Mouse (Mus musculus): ENCODE data around the gene Nup160. TPM values are rescaled to one million over a fixed set of nuclear protein-coding genes. Genes with fewer than 3 reads are reported as not detected.

Nup160 gene
- polyA plus RNA-seq, 1 experiment, result 13.7 TPM

- DNase-seq (ENCODE audit: extremely low spot score in 1 of 2, low spot score in 1 of 2), result no peak
Observed at GRCm38 (mm10) chr2:90744285-90745052, 67.5 kb downstream of the Nup160 start.

GRCm38 (mm10) chr2:90745053-90745678 lies 68.2 kb downstream of the Nup160 start, which contains the start of gene Fnbp4:
Fnbp4 (plus strand) TSS chr2:90745370.
- peak; percentile 99 for DNase-seq (ENCODE audit: extremely low spot score in 1 of 2, low spot score in 1 of 2)

- no peak for DNase-seq (ENCODE audit: extremely low spot score in 1 of 2, low spot score in 1 of 2)
Observed at GRCm38 (mm10) chr2:90745740-90746537, 68.9 kb downstream of the Nup160 start.

DNA sequence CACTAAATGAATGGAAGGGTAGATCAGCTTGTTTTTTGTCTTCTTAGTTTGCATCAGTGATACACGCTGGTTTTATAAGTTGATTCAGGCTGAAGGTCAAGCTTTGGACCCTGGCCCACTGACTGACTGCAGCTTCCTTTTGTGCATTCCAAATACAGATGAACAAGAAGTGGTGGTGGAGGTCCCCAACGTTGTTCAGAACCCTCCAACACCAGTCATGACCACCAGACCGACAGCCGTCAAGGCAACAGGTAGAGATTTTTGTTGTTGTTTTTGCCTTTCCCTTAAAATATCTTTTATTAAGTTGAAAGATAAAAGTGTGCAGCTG lies 69.5 kb downstream of the Nup160 start:
- no peak for DNase-seq (ENCODE audit: extremely low spot score in 1 of 2, low spot score in 1 of 2)

- no peak for DNase-seq (ENCODE audit: extremely low spot score in 1 of 2, low spot score in 1 of 2)
Observed at GRCm38 (mm10) chr2:90747131-90747530, 70.1 kb downstream of the Nup160 start.

DNA sequence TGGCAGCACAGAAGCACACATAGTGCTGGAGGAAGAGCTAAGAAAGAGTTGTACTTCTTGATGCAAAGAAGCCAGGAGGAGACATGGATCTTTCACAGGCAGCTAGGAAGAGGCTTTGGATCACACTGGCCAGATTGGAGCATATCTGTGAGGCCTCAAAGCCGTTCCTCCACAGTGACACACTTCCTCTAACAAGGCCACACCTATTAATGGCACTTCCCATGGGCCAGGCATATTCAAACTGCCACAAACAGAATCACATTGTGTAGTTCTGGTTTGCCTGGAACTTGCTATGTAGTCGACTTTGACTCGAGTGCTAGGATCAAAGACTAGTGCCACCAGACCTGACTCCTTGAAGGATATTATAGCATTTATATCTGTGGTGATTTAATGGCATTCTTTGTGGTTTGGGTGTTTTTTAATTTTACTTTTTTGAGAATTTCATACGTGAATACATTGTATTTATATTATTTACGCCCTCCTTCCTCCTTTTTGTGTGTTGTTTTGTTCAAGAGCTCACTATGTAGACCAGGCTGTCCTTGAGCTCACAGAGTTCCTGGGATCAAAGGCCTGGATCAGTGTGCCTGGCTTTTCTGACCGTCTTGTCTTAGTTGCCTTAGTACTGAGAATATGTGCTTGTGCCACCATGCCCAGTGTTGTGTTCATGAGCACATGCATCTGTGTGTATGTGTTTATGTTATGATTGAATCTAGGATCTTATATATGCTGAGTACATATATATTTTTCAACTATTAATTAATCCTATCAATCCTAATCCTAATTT lies 72.9 kb downstream of the Nup160 start:
- no peak for DNase-seq (ENCODE audit: extremely low spot score in 1 of 2, low spot score in 1 of 2)

DNA sequence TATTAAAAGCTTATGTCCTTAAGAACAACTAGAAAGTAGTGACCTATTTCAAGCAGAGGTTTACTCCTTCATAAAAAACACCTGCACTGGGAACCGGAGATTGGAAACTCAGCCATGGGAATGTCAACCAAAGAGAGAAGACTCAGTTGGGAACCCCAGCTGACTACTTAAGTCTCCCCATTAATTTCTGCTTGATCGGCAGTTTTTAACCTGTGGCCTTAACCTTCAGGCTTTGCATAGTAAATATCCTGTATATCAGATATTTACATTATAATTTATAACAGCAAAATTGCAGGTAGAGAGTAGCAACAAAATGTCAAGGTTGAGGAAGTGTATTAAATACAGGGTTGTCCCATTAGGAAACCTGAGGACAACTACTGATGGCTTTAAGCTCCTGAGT lies 76.5 kb downstream of the Nup160 start:
- no peak for DNase-seq (ENCODE audit: extremely low spot score in 1 of 2, low spot score in 1 of 2)

- no peak for DNase-seq (ENCODE audit: extremely low spot score in 1 of 2, low spot score in 1 of 2)
Observed at GRCm38 (mm10) chr2:90754188-90754587, 77.2 kb downstream of the Nup160 start.

- no peak for DNase-seq (ENCODE audit: extremely low spot score in 1 of 2, low spot score in 1 of 2)
Observed at GRCm38 (mm10) chr2:90765123-90765522, 88.1 kb downstream of the Nup160 start.

DNA sequence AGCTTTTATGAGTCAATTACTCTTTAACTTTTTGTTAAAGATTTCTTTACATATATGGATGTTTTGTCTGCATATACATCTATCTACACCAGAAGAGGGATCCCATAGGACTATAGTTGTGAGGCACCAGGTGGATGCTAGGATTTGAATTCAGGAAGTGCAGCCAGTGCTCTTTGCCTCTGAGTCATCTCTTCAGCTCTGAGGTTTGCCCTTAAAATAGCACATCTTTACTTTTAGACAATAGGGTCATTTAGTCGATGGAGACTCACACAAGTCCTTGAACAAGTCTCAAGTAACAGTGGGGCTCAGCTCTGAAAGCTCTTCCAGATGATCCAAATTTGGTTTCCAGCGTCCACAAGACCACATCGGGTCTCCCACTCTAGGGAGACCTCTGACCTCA lies 104.3 kb downstream of the Nup160 start:
- no peak for DNase-seq (ENCODE audit: extremely low spot score in 1 of 2, low spot score in 1 of 2)

GRCm38 (mm10) chr2:90781938-90782337 lies 104.9 kb downstream of the Nup160 start:
- DNase-seq (ENCODE audit: extremely low spot score in 1 of 2, low spot score in 1 of 2), result no peak

GRCm38 (mm10) chr2:90782458-90782857 lies 105.4 kb downstream of the Nup160 start, which contains the start of gene Agbl2:
Agbl2 (plus strand) TSS chr2:90782727.
- no peak for DNase-seq (ENCODE audit: extremely low spot score in 1 of 2, low spot score in 1 of 2)

DNA sequence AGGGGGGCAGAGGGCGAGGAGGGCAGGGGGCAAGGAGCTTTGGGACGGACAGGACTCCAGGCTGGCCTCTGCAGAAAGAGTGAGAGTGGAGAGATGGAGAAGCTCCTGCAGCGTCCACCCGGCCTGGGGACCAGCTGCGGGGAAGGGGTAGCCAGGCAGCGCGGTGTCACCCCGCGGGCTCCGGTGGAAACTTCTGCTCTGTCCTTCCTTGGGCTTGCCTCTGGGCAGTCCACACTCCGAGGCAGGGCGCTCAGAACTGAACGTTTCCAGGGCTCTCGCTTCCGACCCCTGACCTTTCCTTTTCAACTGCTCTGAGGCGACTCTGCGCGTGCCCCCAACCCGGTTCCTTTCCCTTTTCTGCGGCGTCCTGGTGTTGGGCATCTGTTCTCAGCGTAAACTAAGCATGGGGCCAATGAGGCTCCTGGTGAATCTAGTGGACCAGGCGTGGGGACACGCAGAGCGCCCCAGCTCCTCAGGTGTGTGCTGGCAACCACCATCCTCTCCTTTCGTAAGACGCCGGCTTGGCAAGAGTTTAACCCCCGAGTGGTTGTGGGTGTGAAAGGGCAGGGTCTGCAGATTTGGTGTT lies 106.0 kb downstream of the Nup160 start:
- DNase-seq (ENCODE audit: extremely low spot score in 1 of 2, low spot score in 1 of 2), result no peak

Other genes starting within 250 kb of the Nup160 start
- gene Ptprj, start 96.6 kb upstream of the Nup160 start, polyA plus RNA-seq (2012; rRNA removed), result 32.7 and 37.2 TPM in 2 replicates
- gene Fnbp4, start 68.2 kb downstream of the Nup160 start, polyA plus RNA-seq (2012; rRNA removed), result 80.5 and 87.2 TPM in 2 replicates
- gene Agbl2, start 105.5 kb downstream of the Nup160 start, polyA plus RNA-seq (2012; rRNA removed), result 1.8 and 2.6 TPM in 2 replicates
- 137 and 149 TPM in 2 replicates for gene Mtch2, start 169.9 kb downstream of the Nup160 start, polyA plus RNA-seq (2012; rRNA removed)
- gene C1qtnf4, start 208.6 kb downstream of the Nup160 start, polyA plus RNA-seq (2012; rRNA removed), result 443 and 446 TPM in 2 replicates
- 24.5 and 28.2 TPM in 2 replicates for gene Kbtbd4, start 227.5 kb downstream of the Nup160 start, polyA plus RNA-seq (2012; rRNA removed)
- gene Ndufs3, start 227.6 kb downstream of the Nup160 start, polyA plus RNA-seq (2012; rRNA removed), result 216 and 222 TPM in 2 replicates